Mouse (Mus musculus): ENCODE measurements at regions not wholly inside any gene's neighbourhood (a gene's known extent, or its start where the extent isn't known, plus 50 kb on each side); places are given as distances from the start of the nearest gene placed in this dataset.

DNA sequence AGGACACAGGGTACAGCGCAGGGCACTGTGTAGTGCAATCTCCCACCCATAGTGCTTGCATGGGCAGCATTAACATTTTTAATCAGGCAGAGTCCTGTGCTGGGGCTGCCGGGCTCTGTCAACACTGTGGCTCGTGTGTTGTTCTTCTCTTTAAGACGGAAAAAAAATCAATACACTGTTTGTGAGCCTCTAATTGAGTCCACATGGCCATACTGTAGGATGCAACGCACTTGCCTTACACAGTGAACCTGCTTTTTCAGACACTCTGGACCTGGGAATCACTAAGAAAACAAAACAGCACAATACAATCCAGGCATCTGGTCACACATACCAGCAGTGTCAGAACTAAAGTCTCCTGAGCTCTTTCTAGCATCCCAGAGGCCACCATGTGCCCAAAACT, 168.4 kb downstream of the 3110018I06Rik start:
- intact Hi-C loops (cut with DNase I): no loop called here
- DNase-seq: no peak

DNA sequence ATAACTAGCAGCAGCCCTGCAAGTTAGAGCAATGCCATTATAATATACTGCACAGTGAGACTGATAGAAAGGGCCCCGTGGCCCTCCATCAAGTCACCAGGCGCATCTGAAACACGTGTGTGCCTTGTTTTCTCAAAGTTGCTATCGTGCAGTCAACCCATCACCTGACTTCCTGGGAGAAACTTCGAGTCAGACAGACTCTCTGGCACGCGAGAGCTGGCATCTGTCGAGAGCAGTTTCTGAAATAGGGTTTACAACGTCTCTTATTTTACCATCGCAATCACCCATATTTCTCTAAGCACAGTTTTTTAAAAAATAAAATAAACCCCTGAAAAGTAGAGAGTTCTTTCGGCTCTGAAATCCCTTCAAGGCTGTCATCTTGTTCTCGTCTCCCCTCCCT, 169.8 kb downstream of the 3110018I06Rik start:
- intact Hi-C loops (cut with DNase I): no loop called here
- DNase-seq: no peak

DNA sequence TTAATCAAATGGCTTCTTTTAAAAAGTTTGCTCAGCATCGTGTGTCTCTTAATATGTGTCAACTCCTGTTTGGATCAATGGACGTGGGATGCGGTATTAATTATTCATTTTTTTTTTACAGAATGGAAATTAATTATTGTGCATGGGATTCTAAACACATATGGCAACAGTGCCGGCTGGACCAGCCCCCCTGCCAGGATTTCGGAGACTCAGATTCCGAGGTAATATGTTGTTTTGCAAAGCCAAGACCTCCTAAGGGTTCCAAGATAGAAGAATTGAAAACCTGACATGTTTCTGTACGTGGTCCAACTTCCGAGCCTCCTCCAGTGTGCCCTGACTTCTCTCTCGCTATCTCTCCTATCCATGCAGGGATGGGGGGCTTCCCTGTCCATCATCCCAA, 170.4 kb downstream of the 3110018I06Rik start:
- intact Hi-C loops (cut with DNase I): no loop called here
- no peak for DNase-seq

DNA sequence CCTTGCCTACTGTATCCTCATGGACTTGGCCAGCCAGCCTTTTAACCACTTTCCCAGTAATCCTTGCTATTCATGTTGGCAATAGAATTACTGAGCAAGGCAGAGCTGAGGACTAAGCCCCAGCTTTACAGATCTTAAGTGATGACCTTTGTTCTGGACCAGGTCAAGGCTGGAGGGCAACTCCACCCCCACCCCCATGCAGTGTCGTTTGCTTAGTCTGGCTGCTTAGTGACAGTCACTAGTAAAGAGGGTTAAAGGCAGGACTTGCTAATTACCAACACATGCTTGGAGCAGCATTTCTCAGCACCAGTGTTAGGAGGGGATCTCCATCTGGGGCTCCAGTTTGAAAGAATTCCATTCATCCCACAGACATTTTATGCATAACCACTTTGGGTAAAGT, 174.2 kb downstream of the 3110018I06Rik start:
- DNase-seq: no peak
- intact Hi-C loops (cut with DNase I): no loop called here

DNA sequence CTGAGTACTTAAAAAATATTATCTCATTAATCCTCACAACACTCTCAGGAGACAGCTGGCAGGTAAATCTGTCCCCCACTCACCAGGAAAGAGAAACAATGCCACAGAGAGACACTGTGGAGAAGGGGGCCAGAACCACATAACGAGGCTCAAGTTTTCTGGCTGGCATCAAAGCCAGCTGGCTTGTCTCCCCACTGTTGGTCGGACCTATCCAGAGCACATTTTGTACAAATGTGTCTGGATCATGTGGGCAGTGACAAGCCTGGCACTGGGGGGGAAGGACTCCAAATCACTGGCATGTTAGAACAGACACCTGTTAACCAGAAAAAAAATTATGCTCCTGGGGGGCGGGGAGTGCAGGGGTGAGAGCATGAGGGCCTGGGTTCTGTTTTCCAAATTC, 179.4 kb downstream of the 3110018I06Rik start:
- DNase-seq: no peak
- intact Hi-C loops (cut with DNase I): no loop called here

DNA sequence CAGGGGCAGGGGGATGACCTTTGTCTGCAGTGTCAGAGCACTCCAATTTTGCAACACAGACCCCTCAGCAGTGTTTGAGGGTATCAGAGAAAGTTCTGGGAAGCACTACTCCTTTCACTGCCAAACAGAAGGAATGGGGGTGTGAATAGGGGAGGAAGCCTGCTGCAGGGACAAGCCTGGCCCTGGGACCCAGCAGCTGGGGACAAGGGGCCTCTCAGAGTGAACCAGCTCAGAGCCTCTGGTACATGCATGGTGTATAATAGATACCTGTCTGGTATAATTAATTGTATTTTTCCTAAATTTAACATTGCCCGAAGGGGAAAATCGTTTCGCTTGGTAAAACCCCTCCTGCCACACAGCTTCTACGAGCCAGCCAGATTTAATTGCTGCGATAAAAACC, 180.6 kb downstream of the 3110018I06Rik start:
- DNase-seq: no peak
- intact Hi-C loops (cut with DNase I): no loop called here

DNA sequence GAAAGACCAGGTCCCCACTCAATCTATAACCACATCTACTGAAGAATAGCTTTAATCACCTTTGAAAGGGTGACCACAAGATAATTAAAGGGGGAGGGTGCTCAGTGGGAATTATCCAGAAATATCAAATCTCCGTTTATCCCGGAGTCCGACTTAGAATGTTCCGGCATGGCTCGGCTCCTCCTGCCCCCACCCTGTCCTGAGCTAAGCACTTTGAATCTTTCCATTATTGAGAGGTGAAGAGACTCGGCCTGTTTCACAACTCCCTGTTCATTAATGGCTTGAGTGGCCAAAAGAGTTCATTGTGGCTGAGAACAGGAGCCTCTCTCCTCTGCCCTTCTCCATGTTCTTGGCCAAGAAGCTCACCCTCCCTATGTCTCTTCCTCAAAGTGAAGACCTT, 181.0 kb downstream of the 3110018I06Rik start:
- intact Hi-C loops (cut with DNase I): no loop called here
- DNase-seq: no peak

DNA sequence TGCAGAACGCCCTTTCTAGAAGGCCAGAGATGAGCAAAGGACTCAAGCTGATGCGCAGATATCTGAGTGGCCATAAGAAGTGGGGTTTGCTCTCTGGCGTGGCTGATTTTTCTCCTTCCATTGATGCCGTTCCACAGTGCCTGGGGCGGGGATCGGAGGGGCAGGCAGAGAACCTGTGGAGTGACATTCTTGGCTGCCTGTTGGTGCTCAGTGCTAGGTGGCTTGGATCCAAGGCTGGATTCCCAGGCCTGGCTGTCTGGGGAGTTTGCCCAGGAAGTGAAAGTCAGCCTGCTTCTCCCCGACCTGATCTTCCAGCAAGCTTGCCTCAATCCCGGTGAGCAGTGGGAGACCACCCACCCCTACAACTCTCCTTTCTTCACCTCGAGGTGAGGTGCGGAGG, 181.5 kb downstream of the 3110018I06Rik start:
- intact Hi-C loops (cut with DNase I): no loop called here
- peak; percentile 11 to 19 for DNase-seq

DNA sequence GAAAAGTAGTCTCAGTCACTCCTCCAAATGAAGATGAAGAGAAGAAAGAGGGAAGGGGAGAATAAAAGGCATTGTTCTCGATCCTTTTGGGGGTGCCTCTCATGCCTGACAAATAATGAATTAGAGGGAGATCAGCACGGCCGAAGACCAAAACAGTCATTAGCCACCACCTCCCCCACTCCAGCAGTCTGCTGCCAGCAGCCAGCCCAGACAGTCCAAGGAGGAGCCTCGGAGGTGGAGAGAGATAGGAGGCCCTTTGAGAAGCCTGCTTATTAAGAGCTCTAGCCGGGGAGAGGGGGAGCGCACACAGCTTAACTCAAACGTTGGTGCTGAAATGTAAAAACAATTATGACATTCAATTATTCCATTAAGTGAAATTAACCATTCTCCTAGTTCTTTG, 188.6 kb downstream of the 3110018I06Rik start:
- DNase-seq: no peak
- intact Hi-C loops (cut with DNase I): no loop called here

DNA sequence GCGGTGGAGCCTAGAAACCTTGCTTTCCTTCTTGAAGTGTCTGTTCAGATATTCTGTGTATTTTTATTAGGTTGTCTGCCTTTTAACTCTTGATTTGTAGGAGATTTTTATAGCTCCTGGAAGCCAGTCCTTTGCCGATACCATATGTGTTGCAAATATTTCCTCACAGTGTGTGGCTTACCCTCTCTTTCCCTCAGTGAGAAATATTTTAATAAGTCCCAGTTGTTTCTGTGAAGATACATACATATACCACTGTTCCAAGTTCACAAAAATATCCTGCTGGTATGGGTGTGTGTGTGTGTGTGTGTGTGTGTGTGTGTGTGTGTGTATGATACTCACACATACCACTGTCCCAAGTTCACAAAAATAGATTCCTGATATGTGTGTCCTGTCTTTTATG, 199.0 kb downstream of the 3110018I06Rik start:
- DNase-seq: no peak
- intact Hi-C loops (cut with DNase I): no loop called here

DNA sequence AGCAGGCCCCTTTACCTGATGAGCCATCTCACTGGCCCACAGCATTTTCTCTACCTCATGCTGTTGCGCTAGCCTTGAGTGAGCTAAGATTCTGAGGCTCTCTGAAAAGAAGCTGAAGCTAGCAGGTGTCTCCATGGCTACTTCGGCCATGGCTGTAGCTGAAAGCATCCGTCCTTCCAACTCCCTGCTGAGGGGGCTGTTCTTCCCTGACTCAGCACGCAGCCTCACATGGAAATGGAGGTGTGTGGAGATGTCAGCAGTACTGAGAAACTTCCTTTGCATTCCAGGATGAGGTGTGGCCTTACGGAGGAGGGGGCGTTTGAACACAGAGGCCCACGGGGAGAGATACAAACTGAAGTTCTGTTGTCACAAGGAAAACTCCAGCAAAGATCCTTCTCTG, 201.0 kb downstream of the 3110018I06Rik start:
- intact Hi-C loops (cut with DNase I): no loop called here
- no peak for DNase-seq

DNA sequence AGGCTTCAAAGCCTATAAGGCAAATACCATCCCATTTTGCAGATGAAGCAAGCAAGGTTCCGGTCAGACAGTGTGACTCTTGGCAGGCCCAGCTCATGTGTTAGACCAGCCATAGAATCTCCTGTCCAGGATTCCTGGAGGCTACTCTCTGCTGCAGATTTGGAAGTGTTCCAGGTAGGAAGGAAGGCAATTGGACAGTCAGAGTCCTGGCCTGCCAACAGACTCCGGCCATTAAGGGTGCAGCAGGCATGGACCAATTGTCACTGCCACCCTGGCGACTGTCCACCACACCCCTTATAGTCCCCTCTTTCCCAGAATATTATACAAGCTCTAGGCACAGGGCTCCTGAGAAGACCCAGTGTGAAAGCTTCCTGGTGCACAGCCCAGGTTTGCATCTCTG, 201.6 kb downstream of the 3110018I06Rik start:
- intact Hi-C loops (cut with DNase I): no loop called here
- DNase-seq: no peak

DNA sequence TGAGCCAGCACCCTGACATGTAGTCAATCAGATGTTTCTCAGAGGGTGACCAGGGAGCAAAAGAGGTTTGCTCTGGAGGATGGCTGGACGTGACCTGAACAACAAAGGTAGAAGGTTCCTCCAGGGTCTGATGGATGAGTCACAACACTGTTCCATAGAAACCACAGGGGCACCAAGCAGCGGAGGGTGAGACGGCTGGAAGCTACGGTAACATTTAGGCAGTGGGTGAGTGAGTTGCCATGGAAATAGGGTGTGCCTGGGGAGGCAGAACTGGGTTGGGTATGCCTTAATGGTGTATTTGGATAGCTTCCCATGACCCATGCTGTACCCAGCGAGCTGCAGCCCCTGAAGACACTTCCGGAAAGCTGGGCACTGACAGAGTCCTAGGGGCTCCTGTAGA, 205.3 kb downstream of the 3110018I06Rik start:
- intact Hi-C loops (cut with DNase I): no loop called here
- DNase-seq: no peak

DNA sequence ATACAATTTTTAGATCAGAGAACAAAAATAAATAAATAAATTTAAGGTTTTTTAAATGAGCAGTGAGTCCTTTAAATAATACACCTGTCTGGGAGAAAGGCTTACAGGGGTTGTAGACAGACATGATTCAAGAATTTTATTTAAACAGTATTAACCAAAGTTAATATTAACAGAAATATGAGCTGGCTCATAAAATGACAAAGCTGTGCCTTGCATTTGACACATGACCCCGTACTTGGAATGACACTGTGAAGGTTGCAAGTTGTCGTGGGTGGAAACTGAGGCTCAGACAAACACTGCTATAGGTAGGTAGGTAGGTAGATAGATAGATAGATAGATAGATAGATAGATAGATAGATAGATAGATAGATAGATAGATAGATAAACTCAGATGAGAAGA, 206.6 kb downstream of the 3110018I06Rik start:
- no peak for DNase-seq
- intact Hi-C loops (cut with DNase I): no loop called here

DNA sequence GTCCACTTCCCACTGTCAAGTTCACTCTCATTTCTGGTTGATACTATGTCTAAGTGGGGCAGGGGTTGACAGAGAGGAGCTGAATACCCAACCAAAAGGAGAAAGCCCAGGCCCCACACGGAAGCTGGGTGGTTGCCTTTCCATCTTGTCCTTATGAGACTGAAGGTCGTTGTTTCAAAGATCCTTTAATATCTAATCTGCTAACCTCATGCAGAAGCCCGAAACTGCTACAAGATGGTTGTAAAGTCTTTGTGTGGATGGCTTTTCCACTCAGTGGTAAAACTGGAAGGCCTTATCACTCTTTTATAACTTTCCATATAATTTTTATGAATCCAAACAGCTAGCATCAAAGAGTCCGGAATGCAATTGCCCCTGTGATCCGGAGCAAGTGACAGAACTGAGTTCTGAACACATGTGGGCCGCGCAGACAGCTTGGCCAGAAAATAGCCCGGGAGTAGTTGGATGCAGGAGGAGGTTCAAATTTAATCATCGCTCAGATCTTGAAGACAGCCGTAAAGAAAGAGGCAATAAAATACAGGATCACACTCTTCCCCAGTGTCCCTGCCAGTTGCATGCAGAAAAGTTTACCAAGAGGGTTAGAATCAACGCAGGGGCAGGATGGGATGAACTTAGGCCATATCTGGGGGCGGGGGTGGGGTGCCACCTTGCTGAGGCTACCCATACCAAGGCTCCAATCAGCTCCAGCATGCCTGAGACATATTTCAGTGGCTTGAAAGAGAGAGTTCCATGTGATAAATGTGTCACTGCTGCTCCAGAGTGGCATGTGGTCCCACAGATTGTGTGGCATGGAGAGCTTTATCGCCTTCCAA, 207.2 kb downstream of the 3110018I06Rik start:
- intact Hi-C loops (cut with DNase I): no loop called here

DNA sequence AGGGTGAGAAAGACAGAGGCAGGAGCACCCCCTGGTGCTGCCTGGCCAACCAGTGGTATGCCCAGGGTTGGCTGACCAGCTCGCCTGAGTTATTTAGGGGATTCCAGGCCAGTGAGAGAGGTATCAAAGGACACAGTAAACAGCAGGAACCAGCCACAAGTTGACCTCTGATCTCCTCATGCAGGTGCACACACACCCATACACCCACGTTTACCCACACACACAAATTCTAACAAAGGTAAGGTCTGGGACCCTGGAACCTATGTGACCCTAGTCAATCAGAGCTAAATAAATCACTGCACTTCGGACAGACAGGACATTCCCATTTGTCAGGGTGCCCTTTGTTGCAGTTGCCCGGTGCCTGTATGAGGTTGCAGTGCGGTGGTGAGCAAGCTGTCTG, 211.9 kb downstream of the 3110018I06Rik start:
- no peak for DNase-seq
- intact Hi-C loops (cut with DNase I): no loop called here

More for the DNA sequence above, 207.2 kb downstream of the 3110018I06Rik start:
- DNase-seq: no peak

DNA sequence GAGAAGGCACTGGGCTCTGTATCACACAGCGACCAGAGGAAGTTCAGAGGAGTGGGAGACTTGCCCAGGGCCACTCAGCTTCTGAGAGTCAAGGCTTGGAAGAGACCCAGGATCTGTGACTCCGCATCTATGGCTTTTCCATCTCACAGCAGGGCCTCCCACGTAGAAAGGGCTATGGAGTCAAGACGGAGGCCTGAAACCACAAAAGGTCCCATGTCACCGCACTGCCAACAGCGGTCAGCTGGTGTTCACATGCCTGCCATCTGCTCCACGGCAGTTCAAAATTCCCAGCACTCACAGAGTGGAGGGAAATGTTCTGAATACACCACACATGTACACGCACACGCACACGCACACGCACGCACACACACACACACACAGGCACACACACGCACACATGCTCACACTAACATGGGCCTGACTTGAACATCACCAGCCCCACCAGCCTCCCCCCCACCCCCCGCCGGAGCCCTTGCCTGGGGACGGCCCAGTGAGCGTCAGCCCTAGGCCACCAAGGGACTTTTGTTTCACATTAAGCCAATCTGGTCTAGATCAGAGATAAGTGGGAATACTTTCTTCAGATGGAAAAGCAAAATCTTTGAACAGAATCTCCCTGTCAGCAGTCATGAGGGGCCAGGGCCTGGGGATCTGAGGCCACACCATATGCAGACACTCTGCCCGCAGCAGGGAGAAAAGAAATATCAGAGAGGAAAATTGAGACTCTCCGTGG, 212.6 kb downstream of the 3110018I06Rik start:
- no peak for DNase-seq
- intact Hi-C loops (cut with DNase I): no loop called here

DNA sequence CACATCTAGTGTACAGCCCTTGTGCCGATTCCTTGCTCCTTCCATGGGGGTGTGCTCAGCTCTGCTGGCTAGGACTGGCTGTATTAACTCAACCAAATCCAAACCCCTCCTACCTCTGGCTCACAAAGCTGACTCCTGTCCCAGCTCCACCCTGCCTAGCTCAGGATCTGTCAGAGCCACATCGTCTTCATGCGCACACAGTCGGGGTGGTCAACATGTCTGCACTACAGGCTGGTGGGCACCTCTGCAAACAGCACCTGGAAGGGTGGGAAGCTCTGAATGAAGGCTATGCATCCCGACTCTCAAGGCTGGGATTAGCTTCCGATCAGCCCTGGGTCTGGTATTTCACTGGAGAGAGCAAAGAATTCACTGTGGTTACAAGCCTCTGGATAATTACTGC, 220.4 kb downstream of the 3110018I06Rik start:
- intact Hi-C loops (cut with DNase I): no loop called here
- DNase-seq: no peak

DNA sequence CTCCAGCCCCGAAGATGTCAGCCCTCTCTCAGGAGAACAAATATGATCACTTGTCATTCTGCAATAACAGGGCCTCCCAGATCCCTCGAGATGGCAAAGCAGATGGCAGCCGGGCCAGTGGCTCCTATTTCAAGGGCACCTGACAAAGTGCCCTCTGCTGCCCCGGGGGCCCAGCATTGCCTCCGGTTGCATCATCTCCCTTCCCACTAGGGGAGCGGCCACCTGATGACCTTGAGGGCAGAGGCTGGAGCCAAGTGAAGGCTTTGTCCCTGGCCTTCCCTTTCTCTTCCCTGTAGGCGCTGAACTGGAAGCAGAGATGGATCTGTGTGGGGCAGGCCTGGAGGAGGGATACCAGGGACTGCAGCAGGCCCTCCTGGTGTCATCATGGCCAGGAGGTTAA, 222.6 kb downstream of the 3110018I06Rik start:
- DNase-seq: no peak
- intact Hi-C loops (cut with DNase I): no loop called here

DNA sequence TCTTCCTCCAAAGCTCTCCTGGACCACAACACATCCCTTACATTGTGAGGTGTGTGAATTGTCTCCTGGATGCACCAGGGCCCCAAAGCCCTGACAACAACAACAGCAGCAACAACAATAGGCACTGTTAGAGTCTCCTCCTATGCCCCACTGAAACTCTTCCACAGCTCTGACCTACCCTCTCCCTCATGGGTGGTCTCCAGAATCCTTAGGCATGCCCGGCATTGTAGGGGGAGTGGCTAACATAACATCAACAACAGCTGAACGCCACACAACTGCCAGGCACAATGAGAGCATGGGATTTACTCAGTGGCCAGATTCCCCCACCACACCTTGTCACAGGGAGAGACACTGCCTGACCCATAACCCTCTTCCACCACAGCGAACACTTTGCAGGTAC, 223.2 kb downstream of the 3110018I06Rik start:
- intact Hi-C loops (cut with DNase I): no loop called here
- no peak for DNase-seq

DNA sequence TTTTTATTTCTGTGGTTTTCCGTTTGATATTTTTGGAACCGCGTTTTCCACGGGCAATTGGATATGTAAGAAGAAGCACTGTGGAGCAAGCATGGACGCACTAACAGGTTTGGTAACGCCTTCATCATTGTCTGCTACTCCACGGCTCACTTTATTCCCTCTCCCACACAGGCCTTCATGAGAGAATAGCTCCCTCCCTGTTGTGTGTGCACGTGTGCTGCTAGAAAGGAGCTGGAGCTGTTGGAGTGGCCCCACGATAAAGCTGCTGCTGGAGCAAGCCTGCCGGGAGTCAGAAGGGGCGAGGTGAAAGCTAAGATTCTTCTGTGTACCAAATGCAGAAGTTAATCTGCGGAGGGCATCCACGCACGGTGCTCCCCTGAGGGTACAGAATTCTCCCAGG, 224.8 kb downstream of the 3110018I06Rik start:
- DNase-seq: no peak
- intact Hi-C loops (cut with DNase I): no loop called here

DNA sequence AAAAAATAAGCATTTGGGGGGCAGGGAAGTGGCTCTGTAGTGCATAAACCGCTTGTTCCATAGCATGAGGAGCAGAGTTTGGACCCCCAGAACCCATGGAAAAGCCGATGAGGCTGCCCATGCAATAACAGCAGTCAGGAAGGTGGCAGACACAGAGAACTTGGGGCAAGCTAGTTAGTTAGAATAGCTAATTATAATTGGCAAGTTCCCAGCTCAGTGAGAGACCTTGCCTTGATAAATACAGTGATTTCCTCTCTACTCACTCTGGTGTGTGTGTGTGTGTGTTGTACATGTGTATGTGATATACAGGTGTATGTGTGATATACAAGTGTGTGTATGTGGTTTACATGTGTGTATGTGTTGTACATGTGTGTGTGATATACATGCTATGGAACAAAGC, 226.4 kb downstream of the 3110018I06Rik start:
- intact Hi-C loops (cut with DNase I): no loop called here
- DNase-seq: no peak
